Mouse (Mus musculus) kidney, embryonic 14.5 days (tissue): ENCODE results near the gene Irs2. TPM values are rescaled to one million over a fixed set of nuclear protein-coding genes. Genes with fewer than 3 reads are reported as not detected.

Experiments
- ATAC-seq: fragments of 200-750 bp; cut with Nextera tagmentation; 2 replicates; pipeline ENCODE4 v1.8.0; 2017; ENCODE audit warnings: moderate number of reproducible peaks, mild to moderate bottlenecking, moderate TSS enrichment, moderate library complexity; ENCODE audit not compliant: low FRiP score, low TSS enrichment
- H3K27ac ChIP-seq: fragments of 300-500 bp; sonication (generic); 2 replicates; pipeline ENCODE4 v1.5.1; 2014; ENCODE audit warnings: low read depth, mild to moderate bottlenecking, low read length, moderate library complexity, mixed read lengths
- H3K27me3 ChIP-seq: fragments of 300-500 bp; sonication (generic); 2 replicates; pipeline ENCODE4 v1.6.1; 2014; ENCODE audit warnings: mild to moderate bottlenecking, low read length; ENCODE audit not compliant: control insufficient read depth, insufficient read depth
- H3K36me3 ChIP-seq: fragments of 300-500 bp; sonication (generic); 2 replicates; pipeline ENCODE4 v1.6.1; 2014; ENCODE audit warnings: low read length, mixed read lengths; ENCODE audit not compliant: control insufficient read depth, insufficient read depth
- H3K4me1 ChIP-seq: fragments of 300-500 bp; sonication (generic); 2 replicates; pipeline ENCODE4 v1.6.1; 2014; ENCODE audit warnings: low read length, mixed read lengths; ENCODE audit not compliant: control insufficient read depth, insufficient read depth
- H3K4me2 ChIP-seq: fragments of 300-500 bp; sonication (generic); replicated peaks from 2 replicates; pipeline ENCODE4 v1.6.1; 2014; ENCODE audit warnings: low read depth, mild to moderate bottlenecking, low read length
- H3K4me3 ChIP-seq: fragments of 300-500 bp; sonication (generic); 2 replicates; pipeline ENCODE4 v1.5.1; 2014; ENCODE audit warnings: mild to moderate bottlenecking, low read length
- H3K9ac ChIP-seq: fragments of 300-500 bp; sonication (generic); 2 replicates; pipeline ENCODE4 v1.6.1; 2014; ENCODE audit warnings: low read depth, mild to moderate bottlenecking, low read length, moderate library complexity
- H3K9me3 ChIP-seq: fragments of 300-500 bp; sonication (generic); 2 replicates; pipeline ENCODE4 v1.6.1; 2016; ENCODE audit warnings: low read length; ENCODE audit not compliant: control insufficient read depth
- WGBS: fragments of 180-500 bp; shearing (Covaris S2); extraction: QIAGEN DNeasy Blood & Tissue Kit; methylation state at CpG from one replicate; pipeline ENCODE4 v1.1.7; 2014; 5-methylcytosine and 5-hydroxymethylcytosine counted together
- polyA plus RNA-seq: library from polyadenylated mRNA; unstranded; fragments of >200 nt; fragmentation: Nextera tagmentation; extraction: Ambion mirVana; gene quantifications from 2 replicates; pipeline ENCODE4 v1.2.1, GENCODE M21; 2014

Irs2 gene
- polyA plus RNA-seq, 1 experiment from 2014 or later: 6.6 TPM

DNA sequence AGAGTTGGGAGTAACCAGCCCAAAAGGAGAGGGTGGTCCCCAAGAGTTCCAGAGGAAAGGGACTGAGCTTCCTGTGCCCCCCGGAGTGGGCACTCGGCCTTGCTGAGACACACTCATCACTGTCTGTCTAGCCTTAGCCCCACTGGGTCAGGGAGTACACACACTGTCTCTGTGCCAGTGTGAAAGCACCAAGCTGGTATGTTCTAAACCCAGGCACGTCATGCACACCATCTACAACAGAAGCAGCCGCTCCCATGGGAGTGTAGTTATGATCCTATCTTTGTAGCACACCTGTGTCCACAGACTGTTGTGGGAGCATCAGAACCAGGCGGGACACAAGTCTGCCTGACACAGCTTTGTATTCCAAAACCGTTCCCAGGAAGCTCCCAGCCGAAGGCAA is 31.8 kb upstream of the Irs2 start:
- H3K36me3 ChIP-seq: no peaks in the 10 kb centered on the region
- peaks cover 26% of the 10 kb centered on the region; the same call in 1 of the 2 replicates for H3K4me1 ChIP-seq
- H3K27me3 ChIP-seq: no peaks in the 10 kb centered on the region
- no peaks in the 10 kb centered on the region for H3K9me3 ChIP-seq
- H3K4me2 ChIP-seq: no peak overlapping the region
- ATAC-seq: no peak
- no peak overlapping the region for H3K27ac ChIP-seq
- H3K4me3 ChIP-seq: no peak overlapping the region
- WGBS: 87% methylated on average over 7 of the region's 7 CpGs
- no peak overlapping the region for H3K9ac ChIP-seq

DNA sequence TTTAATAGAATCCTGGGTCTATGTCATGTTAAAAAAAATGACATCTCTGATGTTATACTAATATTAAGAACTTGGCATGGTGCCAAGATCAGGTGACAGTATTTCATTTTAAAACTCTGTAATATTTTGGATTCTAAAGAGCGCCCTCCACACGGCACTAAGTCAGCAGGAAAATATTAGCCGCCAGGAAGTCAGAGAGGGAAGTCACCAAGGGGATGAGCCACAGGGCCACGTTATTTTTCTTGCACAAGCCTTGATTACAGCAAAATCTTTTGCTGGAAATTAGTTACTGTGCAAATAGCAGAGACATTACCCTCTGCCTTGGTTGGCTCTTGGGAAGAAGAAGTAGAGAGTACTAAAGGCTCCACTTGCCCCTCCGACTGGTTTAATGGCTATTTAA is 30.5 kb upstream of the Irs2 start:
- WGBS: 80% methylated on average over 5 of the region's 5 CpGs
- ATAC-seq: no peak

DNA sequence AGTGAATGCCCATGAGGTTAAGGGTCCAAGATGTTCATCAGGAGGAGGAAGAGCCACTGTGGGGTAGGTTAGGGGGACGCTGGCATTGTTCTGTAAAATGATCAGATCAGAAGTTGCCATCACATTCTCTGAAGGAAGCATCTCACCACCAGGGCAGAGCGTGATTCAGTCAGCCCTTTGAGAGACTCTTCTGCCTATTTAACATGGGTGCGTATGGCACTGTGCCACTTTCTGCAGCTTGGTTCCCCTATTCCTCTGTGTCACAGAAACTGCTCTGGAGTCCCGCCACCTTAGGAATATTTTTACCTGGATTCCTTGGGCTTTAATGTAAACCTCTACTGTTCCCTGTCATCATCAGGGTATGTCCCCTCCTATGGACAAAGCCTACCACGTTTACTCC is 30.1 kb upstream of the Irs2 start:
- H3K9me3 ChIP-seq: no peaks in the 10 kb centered on the region
- H3K36me3 ChIP-seq: no peaks in the 10 kb centered on the region
- no peak for ATAC-seq
- H3K27me3 ChIP-seq: no peaks in the 10 kb centered on the region
- no peak overlapping the region for H3K4me3 ChIP-seq
- WGBS: 92% methylated on average over 5 of the region's 5 CpGs
- no peak overlapping the region for H3K27ac ChIP-seq
- no peak overlapping the region for H3K9ac ChIP-seq
- 0 out of 2 replicates have a peak, but pooled peaks cover 15% of the 10 kb centered on the region for H3K4me1 ChIP-seq
- no peak overlapping the region for H3K4me2 ChIP-seq

More for the DNA sequence above, 30.5 kb upstream of the Irs2 start:
- Histone ChIP-seq H3K36me3 (no peaks in the 10 kb centered on the region), H3K4me3 (no peak overlapping the region), H3K27me3 (no peaks in the 10 kb centered on the region), H3K27ac (no peak overlapping the region), H3K4me1 (peaks cover 17% of the 10 kb centered on the region; the same call in 1 of the 2 replicates), H3K4me2 (no peak overlapping the region), H3K9me3 (no peaks in the 10 kb centered on the region), H3K9ac (no peak overlapping the region)

DNA sequence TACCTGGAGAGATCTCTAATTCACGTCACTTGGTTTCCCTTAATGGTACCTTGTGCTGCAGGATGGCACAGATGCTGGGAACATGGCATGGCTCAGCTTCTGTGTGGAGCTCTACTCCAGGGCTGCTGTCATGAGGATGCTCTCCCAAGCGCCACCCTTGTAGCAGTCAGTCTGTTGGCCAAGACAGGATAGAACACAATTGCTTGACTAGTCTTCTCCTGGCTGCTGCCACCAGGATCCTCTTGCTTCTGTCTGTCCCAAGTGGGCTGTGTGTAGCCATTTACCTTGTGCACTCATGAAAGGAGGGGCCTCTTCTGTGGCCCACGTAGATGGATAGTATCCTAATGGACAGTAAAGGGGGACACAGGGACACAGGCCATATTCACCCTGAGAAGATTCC is 28.5 kb upstream of the Irs2 start:
- Histone ChIP-seq H3K4me3 (no peak overlapping the region), H3K9ac (no peak overlapping the region), H3K9me3 (no peaks in the 10 kb centered on the region), H3K36me3 (no peaks in the 10 kb centered on the region), H3K27ac (no peak overlapping the region), H3K27me3 (no peaks in the 10 kb centered on the region), H3K4me1 (0 out of 2 replicates have a peak, but pooled peaks cover 10% of the 10 kb centered on the region), H3K4me2 (no peak overlapping the region)
- WGBS: 82% methylated on average over 3 of the region's 3 CpGs
- ATAC-seq: no peak

DNA sequence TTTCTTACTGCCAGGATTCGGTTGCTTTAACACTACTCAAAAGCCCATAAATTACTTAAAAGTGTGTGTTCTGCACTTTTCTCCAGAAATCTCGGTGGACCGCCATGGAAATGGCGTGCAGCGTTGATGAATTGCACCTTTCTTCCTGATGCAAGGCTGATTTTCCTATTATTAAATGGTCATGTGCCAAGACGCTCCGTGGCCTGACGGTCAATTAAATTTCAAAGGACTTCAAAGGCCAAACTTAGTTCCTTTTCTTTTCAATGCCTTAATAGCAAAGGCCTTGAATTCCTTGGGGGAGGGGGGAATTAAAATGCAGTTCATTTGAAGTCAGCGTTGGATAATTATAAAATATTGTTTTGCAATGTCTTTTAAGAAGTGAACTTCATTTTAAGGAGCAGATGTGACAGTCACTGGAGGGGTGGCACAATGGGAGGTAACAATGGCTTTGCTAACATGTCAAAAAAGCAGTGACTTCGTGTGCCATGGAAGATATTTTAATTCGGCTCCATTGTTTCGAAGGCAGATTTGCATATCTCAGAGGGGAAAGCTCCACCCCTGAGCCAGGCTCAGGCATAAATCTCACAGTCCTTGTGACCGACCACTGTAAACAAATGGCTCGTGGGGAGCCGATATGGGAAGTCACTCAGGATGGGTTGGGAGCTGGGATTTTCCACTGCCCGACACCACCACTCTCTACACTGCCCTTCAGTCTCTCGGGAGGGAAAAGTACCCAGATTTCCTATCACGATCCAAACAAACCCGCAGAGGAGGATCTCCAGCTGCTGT is 27.6 kb upstream of the Irs2 start:
- Histone ChIP-seq H3K4me2 (peak overlapping the region; percentile 36), H3K27ac (0 out of 2 replicates have a peak overlapping the region, but pooled peaks have one; percentile 51), H3K36me3 (no peaks in the 10 kb centered on the region), H3K4me1 (0 out of 2 replicates have a peak, but pooled peaks cover 10% of the 10 kb centered on the region), H3K9ac (no peak overlapping the region), H3K9me3 (no peaks in the 10 kb centered on the region), H3K27me3 (no peaks in the 10 kb centered on the region), H3K4me3 (no peak overlapping the region; the same call in 1 of the 2 replicates)
- peak; percentile 75; the same call in 1 of the 2 replicates for ATAC-seq
- WGBS: 15% methylated on average over 19 of the region's 19 CpGs

DNA sequence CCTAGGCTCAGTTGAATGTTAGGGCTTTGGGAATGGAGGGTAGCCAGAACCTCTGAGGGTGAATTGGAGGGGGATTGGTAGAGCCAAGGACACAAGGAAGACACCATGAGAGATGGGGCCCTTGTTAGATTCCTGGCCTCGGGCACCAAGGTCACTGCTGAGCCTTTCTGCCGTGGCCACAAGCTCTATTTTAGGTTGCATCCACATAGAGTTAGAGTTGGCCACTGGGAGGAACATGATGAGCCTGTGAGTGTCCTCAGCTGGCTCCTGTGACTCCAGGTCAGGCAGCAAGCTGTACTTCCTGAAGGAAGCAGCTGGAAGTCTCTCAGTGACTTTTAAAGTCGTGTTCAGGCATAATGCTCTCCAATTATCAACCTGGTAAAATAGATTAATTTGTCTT is 16.6 kb upstream of the Irs2 start:
- Histone ChIP-seq H3K36me3 (no peaks in the 10 kb centered on the region), H3K9ac (no peak overlapping the region)
- ATAC-seq: no peak

DNA sequence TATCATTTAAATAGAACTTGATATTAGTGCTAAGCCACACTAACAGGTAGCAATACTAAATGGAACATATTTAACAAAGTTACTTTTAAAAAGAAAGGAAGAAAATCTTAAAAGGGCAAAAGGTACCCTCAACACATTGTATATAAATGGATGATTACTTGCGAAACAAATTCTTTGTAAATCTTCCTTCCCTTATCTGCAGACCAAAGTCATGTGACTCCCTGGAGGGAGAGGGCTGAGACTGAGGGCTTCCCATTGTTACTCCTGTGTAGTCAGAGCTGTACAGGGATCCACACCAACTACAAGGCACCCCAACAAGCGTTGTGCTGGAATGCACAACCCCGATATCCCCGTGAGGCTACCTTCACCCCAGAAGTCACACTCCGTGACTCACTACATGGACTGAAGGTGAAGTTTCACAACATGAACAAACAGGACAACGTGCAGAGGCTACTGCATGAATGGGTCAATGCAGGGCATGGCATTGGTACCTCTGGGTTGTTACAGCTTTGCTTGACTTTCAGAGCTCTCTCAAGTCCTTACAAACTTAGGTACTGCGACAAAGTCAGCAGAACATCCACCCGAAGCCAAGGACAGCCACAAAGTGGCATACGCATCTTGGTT is 12.8 kb upstream of the Irs2 start:
- Histone ChIP-seq H3K27ac (no peak overlapping the region), H3K4me3 (no peak overlapping the region), H3K36me3 (no peaks in the 10 kb centered on the region), H3K27me3 (no peaks in the 10 kb centered on the region), H3K4me1 (no peaks in the 10 kb centered on the region), H3K4me2 (no peak overlapping the region), H3K9me3 (no peaks in the 10 kb centered on the region), H3K9ac (no peak overlapping the region)
- 90% methylated on average over 9 of the region's 9 CpGs for WGBS
- no peak for ATAC-seq

More for the DNA sequence above, 16.6 kb upstream of the Irs2 start:
- Histone ChIP-seq H3K9me3 (no peaks in the 10 kb centered on the region), H3K27me3 (no peaks in the 10 kb centered on the region), H3K4me3 (no peak overlapping the region), H3K4me2 (no peak overlapping the region), H3K4me1 (no peaks in the 10 kb centered on the region), H3K27ac (no peak overlapping the region)
- 64% methylated on average over 3 of the region's 3 CpGs for WGBS

DNA sequence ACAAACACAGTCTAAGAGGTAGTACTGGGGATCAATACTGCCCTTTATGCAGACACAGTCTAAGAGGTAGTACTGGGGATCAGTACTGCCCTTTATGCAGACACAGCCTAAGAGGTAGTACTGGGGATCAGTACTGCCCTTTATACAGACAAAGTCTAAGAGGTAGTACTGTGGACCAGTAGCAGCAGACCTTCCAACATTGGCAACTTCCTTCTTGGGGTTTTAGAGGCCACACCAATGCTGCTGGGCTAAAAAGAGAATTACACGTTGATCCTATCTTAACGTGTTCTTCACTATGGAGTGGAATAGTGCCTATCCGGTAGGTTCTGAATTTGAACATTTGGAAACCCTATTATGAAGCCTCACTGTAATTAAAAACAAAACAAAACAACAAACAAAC is 7.4 kb upstream of the Irs2 start:
- no peak for ATAC-seq
- Histone ChIP-seq H3K4me2 (no peak overlapping the region), H3K9me3 (no peaks in the 10 kb centered on the region), H3K4me1 (peaks cover 6% of the 10 kb centered on the region; the same call in 1 of the 2 replicates), H3K9ac (no peak overlapping the region), H3K27me3 (no peaks in the 10 kb centered on the region), H3K27ac (no peak overlapping the region), H3K36me3 (no peaks in the 10 kb centered on the region), H3K4me3 (no peak overlapping the region)
- WGBS: 89% methylated on average over 3 of the region's 3 CpGs

DNA sequence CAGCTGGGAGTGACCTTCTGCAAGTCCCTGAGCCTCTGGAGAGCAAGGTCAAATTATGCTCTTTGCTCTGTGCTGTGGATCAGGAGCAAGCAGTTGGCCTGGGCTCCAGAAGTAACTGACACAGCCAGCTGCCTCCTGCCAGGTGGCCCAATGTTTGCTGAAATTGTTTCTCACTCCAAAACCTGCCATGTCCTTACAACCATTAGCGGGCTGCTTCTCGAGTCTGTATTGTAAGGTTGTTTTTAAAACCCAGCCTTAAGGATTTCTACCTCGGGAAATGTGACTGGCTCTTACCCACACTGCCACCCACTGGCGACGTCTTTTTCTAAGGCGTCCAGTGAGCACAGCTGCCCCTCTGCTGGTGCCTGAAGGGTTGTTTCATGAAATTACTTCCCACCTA is 5.0 kb upstream of the Irs2 start:
- H3K27ac ChIP-seq: no peak overlapping the region
- 1% methylated on average over 6 of the region's 6 CpGs for WGBS
- H3K36me3 ChIP-seq: no peaks in the 10 kb centered on the region
- H3K9ac ChIP-seq: no peak overlapping the region
- no peak for ATAC-seq
- H3K4me2 ChIP-seq: no peak overlapping the region
- H3K27me3 ChIP-seq: no peaks in the 10 kb centered on the region
- H3K4me3 ChIP-seq: no peak overlapping the region
- H3K9me3 ChIP-seq: no peaks in the 10 kb centered on the region
- peaks cover 9% of the 10 kb centered on the region; the same call in 1 of the 2 replicates for H3K4me1 ChIP-seq
